Mouse (Mus musculus): Measurements from ENCODE around the gene Wipf1.

Wipf1 gene

DNA sequence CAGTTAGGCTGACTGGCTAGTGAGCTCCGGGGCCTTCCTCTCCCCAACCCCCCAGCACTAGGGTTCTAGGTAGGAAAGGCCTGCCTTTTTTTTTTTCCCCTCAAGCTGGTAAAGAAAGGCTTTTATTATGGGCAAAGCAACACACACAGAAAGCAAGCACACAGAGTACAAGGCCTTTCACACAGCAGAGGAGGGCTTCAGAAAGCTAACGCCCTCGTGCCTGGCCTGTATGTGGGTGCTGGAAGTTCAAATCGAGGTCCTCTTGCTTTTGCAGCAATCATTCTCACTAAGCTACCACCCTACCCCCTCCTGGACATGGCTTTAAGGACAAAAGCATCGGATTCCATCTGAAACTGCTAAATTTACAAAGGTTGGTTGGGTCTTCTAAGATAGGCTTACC, 149.9 kb downstream of the Wipf1 start:
- no peak for DNase-seq
